Mouse (Mus musculus) heart, adult 2 months (tissue): ENCODE results near the gene Rpl18.

Source experiments
- CTCF ChIP-seq: fragments of 200-600 bp; IDR thresholded peaks from 2 replicates; pipeline ENCODE4 v1.8.1; 2022; ENCODE audit warnings: antibody characterized with exemption, mild to moderate bottlenecking, moderate library complexity
- EP300 ChIP-seq: fragments of 200-500 bp; IDR thresholded peaks from 2 replicates; pipeline ENCODE4 v1.6.1; 2011; ENCODE audit warnings: low read depth, low read length, control low read depth; ENCODE audit not compliant: insufficient read depth

- TF ChIP-seq CTCF (no peak), EP300 (no peak)
These were observed 26.2 kb upstream of the Rpl18 start for GRCm38 (mm10) chr7:45689099-45689498.
